Mouse (Mus musculus): ENCODE measurements at regions not wholly inside any gene's neighbourhood (a gene's known extent, or its start where the extent isn't known, plus 50 kb on each side); places are given as distances from the start of the nearest gene placed in this dataset.

DNA sequence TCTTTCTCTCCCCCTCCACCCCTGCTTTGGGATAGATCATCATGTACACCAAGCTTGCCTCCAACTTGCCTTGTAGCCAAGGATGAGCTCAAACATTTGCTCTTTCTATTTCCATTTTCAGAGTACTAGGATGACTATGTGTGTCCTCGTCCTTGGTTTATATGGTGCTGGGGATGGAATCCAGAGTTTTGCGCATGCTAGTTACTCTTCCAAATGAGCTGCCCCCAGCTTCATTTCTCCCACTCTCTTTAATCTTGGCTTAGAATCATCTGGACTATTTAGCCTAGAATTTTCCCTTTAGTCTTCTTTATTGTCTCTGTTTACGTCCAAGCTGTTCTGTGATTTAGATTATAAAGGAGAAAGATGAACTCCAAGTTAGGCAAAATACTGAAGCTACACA is 349.2 kb downstream of the Nucb2 start:
- no peak for DNase-seq (ENCODE audit: low spot score in 2 of 2)

GRCm38 (mm10) chr7:116857141-116857540 is 353.0 kb downstream of the Nucb2 start:
- DNase-seq (ENCODE audit: low spot score in 2 of 2): no peak

DNA sequence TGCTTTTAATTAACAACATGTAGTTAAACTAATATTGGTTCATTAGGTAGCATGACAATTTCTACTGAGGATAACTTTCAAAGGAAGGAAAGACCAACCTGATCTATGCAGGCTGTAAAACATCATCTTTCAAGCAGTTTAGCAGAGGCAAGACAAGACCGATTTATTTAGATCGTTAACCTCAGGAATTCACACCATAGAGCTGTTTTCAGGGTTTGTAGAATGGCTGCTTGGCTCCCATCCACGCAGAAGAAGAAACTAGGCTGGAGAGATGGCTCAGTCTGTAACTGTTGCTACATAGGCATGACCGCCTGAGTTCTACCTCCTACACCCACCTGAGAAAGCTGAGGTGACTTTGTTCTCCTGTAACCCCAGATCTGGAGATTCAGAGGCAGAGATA is 353.6 kb downstream of the Nucb2 start:
- no peak for DNase-seq (ENCODE audit: low spot score in 2 of 2)

DNA sequence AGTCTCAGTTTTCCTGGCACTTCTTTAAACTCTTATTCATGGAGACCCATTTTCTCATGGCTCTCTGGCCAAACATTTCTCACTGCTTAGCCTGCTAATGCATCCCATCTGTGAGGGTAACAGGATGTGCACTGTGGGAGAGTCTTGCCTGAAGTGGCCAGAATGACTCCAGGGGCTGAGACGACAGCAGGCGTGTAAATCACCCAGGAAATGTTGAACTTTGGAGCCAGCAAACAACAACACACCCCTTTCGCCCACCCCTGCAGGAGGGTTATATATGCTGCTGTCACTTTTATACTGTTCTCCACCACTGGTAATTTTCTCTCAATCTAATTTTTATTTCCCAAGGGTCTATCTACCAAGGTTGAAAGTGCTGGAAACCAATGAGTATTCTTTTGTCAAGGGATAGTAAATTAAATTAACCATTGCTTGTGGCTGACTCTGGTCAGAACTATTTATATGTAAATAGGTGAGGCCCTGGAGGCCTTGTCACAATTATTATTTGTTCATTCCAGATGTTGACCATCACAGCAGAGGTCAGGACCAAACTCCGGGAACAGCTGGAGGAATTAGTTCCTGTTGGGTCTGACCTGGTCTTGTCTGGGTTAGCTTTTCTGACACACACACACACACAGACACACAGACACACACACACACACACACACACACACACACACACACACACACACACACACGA is 378.2 kb downstream of the Nucb2 start:
- no peak for DNase-seq (ENCODE audit: low spot score in 2 of 2)

GRCm38 (mm10) chr7:116893846-116894245 is 389.7 kb downstream of the Nucb2 start:
- no peak for DNase-seq (ENCODE audit: low spot score in 2 of 2)

DNA sequence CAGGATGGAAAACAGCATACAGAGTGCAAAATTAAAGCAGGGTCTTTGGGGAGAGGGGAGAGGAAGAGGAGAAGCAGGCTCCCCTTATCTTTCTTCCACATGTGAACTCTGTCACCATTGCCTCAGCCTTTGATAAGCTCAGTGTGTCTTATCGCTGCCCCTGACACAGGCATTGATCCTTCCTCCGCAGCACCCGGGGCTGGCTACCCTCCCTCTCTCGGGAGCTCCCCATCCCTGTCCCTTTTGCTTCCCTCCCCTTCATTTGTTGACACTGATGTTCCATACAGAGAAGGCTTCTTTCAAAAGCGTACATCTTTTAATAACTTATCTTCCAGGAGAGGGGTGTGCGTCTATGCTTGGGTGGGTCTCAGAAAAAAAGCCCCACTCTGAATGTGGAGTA is 411.6 kb downstream of the Nucb2 start:
- DNase-seq (ENCODE audit: low spot score in 2 of 2): no peak

GRCm38 (mm10) chr7:116917921-116918670 is 413.9 kb downstream of the Nucb2 start:
- DNase-seq (ENCODE audit: low spot score in 2 of 2): no peak

DNA sequence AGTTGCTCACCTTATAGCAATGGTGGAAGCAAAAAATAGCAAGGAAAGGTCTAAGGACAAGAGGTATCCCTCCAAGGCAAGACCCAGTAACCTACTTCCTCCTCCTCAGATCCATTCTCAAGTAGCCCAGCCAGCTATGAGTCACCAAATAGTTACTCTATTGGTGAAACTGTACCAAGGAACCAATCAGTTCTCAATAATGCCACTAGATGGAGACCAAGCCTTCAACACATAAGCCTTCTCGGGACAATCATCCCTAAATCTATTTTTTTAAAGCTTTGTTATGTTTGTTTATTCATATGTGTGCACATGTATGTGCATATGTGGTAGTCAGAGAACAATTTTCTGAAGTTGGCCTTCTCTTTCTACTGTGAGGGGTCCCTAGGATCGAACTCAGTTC is 434.3 kb upstream of the Xylt1 start:
- DNase-seq (ENCODE audit: low spot score in 2 of 2): no peak

- no peak for DNase-seq (ENCODE audit: low spot score in 2 of 2)
Measured at GRCm38 (mm10) chr7:116959196-116959895, 421.4 kb upstream of the Xylt1 start.

DNA sequence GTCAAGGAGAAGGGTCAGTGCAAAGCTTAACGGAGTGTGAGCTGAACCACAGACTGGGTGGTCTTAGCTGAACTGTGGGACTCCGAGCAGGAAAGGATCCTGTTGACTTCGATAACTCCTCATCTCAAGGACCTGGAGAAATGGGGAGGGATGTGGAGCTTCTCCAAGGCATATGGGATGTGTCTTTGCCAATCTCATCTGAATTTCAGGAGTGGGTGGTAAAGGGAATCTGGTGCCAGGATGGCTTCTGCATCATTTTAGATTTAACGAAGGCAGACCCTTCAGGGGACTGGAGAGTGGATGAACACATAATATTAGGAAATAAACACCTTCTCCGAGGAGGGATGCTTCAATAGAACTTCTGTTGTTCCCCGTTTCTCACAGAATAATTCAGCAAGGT is 416.9 kb upstream of the Xylt1 start:
- no peak for DNase-seq (ENCODE audit: low spot score in 2 of 2)

GRCm38 (mm10) chr7:116991351-116991750 is 389.4 kb upstream of the Xylt1 start:
- no peak for DNase-seq (ENCODE audit: low spot score in 2 of 2)

- no peak for DNase-seq (ENCODE audit: low spot score in 2 of 2)
Measured at GRCm38 (mm10) chr7:116992166-116992565, 388.6 kb upstream of the Xylt1 start.

GRCm38 (mm10) chr7:116995770-116996169 is 385.0 kb upstream of the Xylt1 start:
- DNase-seq (ENCODE audit: low spot score in 2 of 2): no peak

GRCm38 (mm10) chr7:117003167-117003566 is 377.6 kb upstream of the Xylt1 start:
- DNase-seq (ENCODE audit: low spot score in 2 of 2): no peak

DNA sequence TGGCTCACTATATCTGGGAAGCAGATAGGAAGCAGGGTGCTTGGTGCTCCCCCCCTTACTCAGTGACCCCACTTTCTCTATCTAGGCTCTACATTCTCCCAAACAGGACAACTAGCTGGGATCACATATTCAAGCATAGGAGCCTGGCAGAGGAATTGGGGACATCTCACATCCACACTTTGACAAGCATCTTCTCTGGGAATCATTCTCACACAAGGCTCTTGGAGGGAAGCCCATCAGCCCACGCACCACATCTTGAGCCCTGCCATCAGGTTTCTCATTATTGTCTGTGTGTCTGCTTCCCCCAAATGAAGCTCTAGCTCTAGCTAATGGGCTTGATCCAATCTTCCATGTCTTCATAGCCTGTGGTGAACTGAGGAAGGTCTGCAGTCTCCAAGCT is 362.4 kb upstream of the Xylt1 start:
- DNase-seq (ENCODE audit: low spot score in 2 of 2): no peak

- DNase-seq (ENCODE audit: low spot score in 2 of 2): no peak
Measured at GRCm38 (mm10) chr7:117021716-117022115, 359.1 kb upstream of the Xylt1 start.

- DNase-seq (ENCODE audit: low spot score in 2 of 2): no peak
Measured at GRCm38 (mm10) chr7:117044926-117045325, 335.9 kb upstream of the Xylt1 start.

DNA sequence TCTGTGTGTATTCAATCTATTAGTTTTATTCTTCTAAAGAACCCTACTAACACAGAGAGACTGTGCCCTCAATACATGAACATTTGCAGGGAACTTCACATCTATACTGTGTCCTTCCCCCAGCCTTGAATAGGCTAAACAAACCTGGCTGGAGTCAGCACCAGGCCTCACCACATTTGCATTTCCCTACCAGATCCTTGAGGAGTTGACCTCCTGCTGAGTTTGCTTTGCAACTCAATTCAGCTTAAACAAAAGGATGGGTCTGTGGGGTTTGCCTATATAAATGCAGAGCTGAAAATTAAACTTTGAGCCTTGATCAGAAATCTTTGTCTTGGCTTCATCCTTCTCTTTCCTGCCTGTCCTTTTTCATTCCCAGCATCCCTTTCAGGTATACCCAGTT is 331.5 kb upstream of the Xylt1 start:
- DNase-seq (ENCODE audit: low spot score in 2 of 2): no peak

- DNase-seq (ENCODE audit: low spot score in 2 of 2): no peak
Measured at GRCm38 (mm10) chr7:117065771-117066170, 315.0 kb upstream of the Xylt1 start.

DNA sequence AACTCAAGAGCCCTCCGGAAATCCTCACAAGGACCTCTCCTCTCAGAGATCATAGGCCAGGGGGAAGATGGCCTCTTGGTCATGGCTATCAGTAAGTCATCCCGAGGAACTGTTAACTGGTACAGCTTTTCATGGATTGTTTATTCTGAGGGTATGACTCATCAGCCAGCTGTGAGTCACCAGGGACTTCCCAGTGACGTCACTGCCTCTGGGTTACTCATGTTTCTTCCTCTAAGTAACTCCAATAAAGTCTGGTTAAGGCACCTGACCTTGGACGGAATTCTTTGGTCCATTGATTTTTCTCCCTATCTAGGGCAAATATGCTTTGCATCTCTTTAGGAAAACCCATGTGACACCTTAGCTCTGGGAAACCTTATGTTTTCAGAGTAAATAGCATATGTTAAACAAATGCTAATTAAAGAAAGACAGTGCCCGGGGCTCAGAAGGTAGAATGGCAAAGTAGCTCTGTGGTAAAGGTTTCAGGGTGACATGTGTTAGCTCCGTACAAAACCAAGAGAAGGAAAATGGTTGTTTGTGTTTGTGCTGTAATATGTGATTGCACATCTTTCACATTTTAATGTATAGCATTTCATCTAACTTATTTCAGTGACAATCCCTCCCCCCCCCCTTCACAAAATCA is 289.7 kb upstream of the Xylt1 start:
- peak in 1 of 2 experiments; percentile 6 for DNase-seq (ENCODE audit: low spot score in 2 of 2)

DNA sequence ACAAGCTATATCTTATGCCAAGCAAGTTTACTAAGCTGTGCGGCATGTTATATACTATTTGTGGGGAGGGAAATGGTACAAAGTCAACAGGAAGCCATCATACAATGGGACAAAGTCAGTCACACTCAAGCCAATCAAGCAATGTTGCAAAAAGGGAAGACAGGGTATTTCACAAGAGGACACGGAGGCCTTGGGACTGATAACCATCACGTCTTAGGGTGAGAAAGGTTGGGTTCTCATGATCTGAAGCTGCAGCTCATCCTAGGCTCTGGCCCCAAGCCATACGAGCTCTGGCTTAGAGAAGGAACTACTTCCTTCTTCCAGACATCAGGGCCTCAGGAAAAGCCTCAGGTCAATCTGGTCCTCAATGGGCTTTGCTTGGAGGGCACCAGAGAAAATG is 287.9 kb upstream of the Xylt1 start:
- DNase-seq (ENCODE audit: low spot score in 2 of 2): no peak

DNA sequence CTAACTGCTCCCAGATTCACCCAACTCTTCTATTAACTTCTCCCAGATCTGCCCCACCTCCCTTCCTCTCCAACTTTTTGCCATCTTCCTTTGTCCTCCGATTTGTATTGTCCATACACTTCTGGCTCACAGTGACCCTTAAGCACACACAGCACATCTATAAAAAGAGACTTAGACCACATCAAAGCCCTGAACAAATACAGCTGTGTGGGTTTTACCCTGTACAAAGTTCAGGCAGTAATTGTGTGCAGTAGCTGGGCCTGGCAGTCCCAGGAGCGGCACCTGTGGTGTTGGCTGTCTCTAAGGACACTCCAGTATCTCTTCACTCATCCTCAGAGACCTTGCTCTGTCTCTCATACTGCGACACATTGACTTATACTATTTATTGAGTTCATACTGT is 283.2 kb upstream of the Xylt1 start:
- no peak for DNase-seq (ENCODE audit: low spot score in 2 of 2)

All from gastrocnemius, adult 8-10 months (tissue).